ENCODE assay signal across 12 mouse cellular contexts in the genomic region with DNA sequence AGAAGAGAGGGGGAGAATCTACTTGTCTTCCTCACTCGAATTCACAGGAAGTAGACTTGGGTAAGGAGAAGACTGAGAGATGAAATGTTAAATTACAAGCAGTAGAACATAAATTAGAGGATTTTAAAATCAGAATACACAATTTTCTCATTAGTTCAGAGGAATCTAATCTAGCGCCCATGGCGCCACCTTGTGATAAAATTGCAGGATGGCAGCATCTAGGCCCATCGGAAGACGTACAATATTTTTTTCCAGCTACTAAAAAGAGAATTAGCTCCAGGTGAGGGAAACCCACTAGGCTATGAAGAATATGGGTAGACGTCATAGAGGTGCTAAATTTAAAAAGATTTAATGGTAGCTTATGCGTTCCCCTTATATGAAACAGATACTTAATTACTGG. TPM values are rescaled to one million over a fixed set of nuclear protein-coding genes. Genes with fewer than 3 reads are reported as not detected.
DNase-seq lines count a peak whose midpoint lies in the region; ATAC-seq and TF ChIP-seq lines count a peak whose summit lies in the region.
"Had no signal": no experiment of that assay in that cellular context is flagged by ENCODE, and none has a peak within 500 bp of the region (broad histone marks: within the 10 kb centered on the region; RNA-seq: fewer than 3 reads in every experiment).

No protein-coding gene starts in this region.

- H3K27ac ChIP-seq in kidney, adult 2 months (ENCODE audit: insufficient read depth, low read depth, low read length), result no peak overlapping the region
- no peak overlapping the region for H3K27ac ChIP-seq in thymus, adult 2 months (ENCODE audit: control insufficient read depth, insufficient read depth, low read length)
- H3K27ac ChIP-seq in stomach, postnatal 0 days (replicated peaks), result no peak overlapping the region
- H3K27ac ChIP-seq: heart, embryonic 15.5 days; midbrain, embryonic 12.5 days had no signal

- WGBS in kidney, adult 2 months, result 55% methylated on average over 7 of the region's 7 CpGs
- 57% methylated on average over 7 of the region's 7 CpGs for WGBS in thymus, adult 2 months
- WGBS in stomach, postnatal 0 days, result 44% methylated on average over 7 of the region's 7 CpGs

- no peaks in the 10 kb centered on the region for H3K36me3 ChIP-seq in kidney, adult 2 months (ENCODE audit: control insufficient read depth, insufficient read depth, low read length)
- no peaks in the 10 kb centered on the region for H3K36me3 ChIP-seq in thymus, adult 2 months (ENCODE audit: control insufficient read depth, insufficient read depth, low read length)
- no peaks in the 10 kb centered on the region for H3K36me3 ChIP-seq in stomach, postnatal 0 days (ENCODE audit: control insufficient read depth, insufficient read depth, low read length)
- H3K36me3 ChIP-seq: heart, embryonic 15.5 days; midbrain, embryonic 12.5 days had no signal

- TF ChIP-seq CTCF in kidney, adult 2 months (conservative IDR thresholded peaks at IDR 0.05; ENCODE audit: insufficient read depth, insufficient read length, low read depth, low read length), result peak; percentile 20; the same call in 1 of the 2 replicates
- TF ChIP-seq CTCF in thymus, adult 2 months (IDR thresholded peaks at IDR 0.05; ENCODE audit: borderline replicate concordance, control insufficient read depth, extremely low read depth, insufficient read depth, low read length, poor library complexity), result no peak
- peak; percentile 58 for TF ChIP-seq CTCF in stomach, postnatal 0 days (IDR thresholded peaks at IDR 0.05; ENCODE audit: low read depth)

- no peak for ATAC-seq in stomach, postnatal 0 days (ENCODE audit: low FRiP score, low TSS enrichment)
- ATAC-seq: forebrain, embryonic 16.5 days had no signal

- no peak for TF ChIP-seq EP300 in stomach, postnatal 0 days (optimal IDR thresholded peaks at IDR 0.05)

- TF ChIP-seq POLR2A in kidney, adult 2 months (IDR thresholded peaks at IDR 0.05; ENCODE audit: low read depth, low read length), result no peak
- no peak for TF ChIP-seq POLR2A in thymus, adult 2 months (IDR thresholded peaks at IDR 0.05; ENCODE audit: control insufficient read depth, extremely low read depth, insufficient read depth, low read length, poor library complexity)

- no peak overlapping the region for H3K4me2 ChIP-seq in stomach, postnatal 0 days (replicated peaks; ENCODE audit: low read depth)
- H3K4me2 ChIP-seq: heart, embryonic 15.5 days; midbrain, embryonic 12.5 days had no signal

- DNase-seq in adrenal gland, postnatal 36 days, result peak; percentile 15 to 21
- DNase-seq in adrenal gland, adult 18-20 months (ENCODE audit: low spot score in 2 of 2), result no peak
- no peak for DNase-seq in kidney, adult 2 months
- DNase-seq in kidney, postnatal 14 days, result no peak
- DNase-seq in thymus, postnatal 0 days (ENCODE audit: low spot score), result peak; percentile 14
- no peak for DNase-seq in thymus, adult 2 months
- DNase-seq in stomach, postnatal 0 days (ENCODE audit: low spot score), result no peak
- DNase-seq in kidney, postnatal 10 days, result no peak
- DNase-seq: adrenal gland, postnatal 25 days had no signal

- H3K4me3 ChIP-seq in kidney, adult 2 months (ENCODE audit: insufficient read depth, low read depth, low read length), result no peak overlapping the region
- H3K4me3 ChIP-seq in thymus, adult 2 months (ENCODE audit: control insufficient read depth, insufficient read depth, low read length), result no peak overlapping the region
- H3K4me3 ChIP-seq in stomach, postnatal 0 days (ENCODE audit: low read depth, low read length), result no peak overlapping the region
- H3K4me3 ChIP-seq: heart, embryonic 15.5 days; midbrain, embryonic 12.5 days had no signal

- H3K9me3 ChIP-seq in stomach, postnatal 0 days (ENCODE audit: control insufficient read depth, low read length), result no peaks in the 10 kb centered on the region
- H3K9me3 ChIP-seq: heart, embryonic 15.5 days; midbrain, embryonic 12.5 days had no signal

- H3K4me1 ChIP-seq in kidney, adult 2 months (ENCODE audit: control insufficient read depth, insufficient read depth, low read length), result no peaks in the 10 kb centered on the region
- no peaks in the 10 kb centered on the region for H3K4me1 ChIP-seq in thymus, adult 2 months (replicated peaks; ENCODE audit: control insufficient read depth, insufficient read depth, low read length)
- no peaks in the 10 kb centered on the region for H3K4me1 ChIP-seq in stomach, postnatal 0 days (replicated peaks; ENCODE audit: control insufficient read depth, insufficient read depth)
- H3K4me1 ChIP-seq: heart, embryonic 15.5 days; midbrain, embryonic 12.5 days had no signal

- no peaks in the 10 kb centered on the region for H3K27me3 ChIP-seq in kidney, adult 2 months (replicated peaks; ENCODE audit: control insufficient read depth, insufficient read depth, low read length)
- no peaks in the 10 kb centered on the region for H3K27me3 ChIP-seq in thymus, adult 2 months (ENCODE audit: control insufficient read depth, insufficient read depth, low read length)
- H3K27me3 ChIP-seq in stomach, postnatal 0 days (ENCODE audit: control insufficient read depth, insufficient read depth, low read length), result no peaks in the 10 kb centered on the region
- H3K27me3 ChIP-seq: heart, embryonic 15.5 days; midbrain, embryonic 12.5 days had no signal

- H3K9ac ChIP-seq in stomach, postnatal 0 days (ENCODE audit: low read length), result no peak overlapping the region
- H3K9ac ChIP-seq: heart, embryonic 15.5 days; midbrain, embryonic 12.5 days had no signal

RNA-seq across cellular contexts. Expression of a gene that starts 11.5 kb away (rescaled TPM):
- 10 to 100 TPM; 31.4 to 46.4 TPM for total RNA-seq in adrenal gland, postnatal 36 days (2021)
- 10 to 100 TPM; 24.3 to 44.0 TPM for total RNA-seq in adrenal gland, adult 18-20 months (2021)
- 11.6 and 13.5 TPM in 2 replicates for polyA plus RNA-seq in kidney, adult 2 months (2012; rRNA removed)
- 49.7 and 54.7 TPM in 2 replicates for polyA plus RNA-seq in thymus, postnatal 0 days (2015; fragmentation: Nextera tagmentation; extraction: Ambion mirVana)
- polyA plus RNA-seq in thymus, adult 2 months (2012; rRNA removed), result 9.8 and 11.6 TPM in 2 replicates
- 36.5 and 37.5 TPM in 2 replicates for polyA plus RNA-seq in stomach, postnatal 0 days (2015; fragmentation: Nextera tagmentation; extraction: Ambion mirVana)

Comparison
In these comparisons a context has a peak if more than half of its experiments do, and no peak if none do; other contexts are left out.
1. DNase-seq: peak in adrenal gland, postnatal 36 days (2 of 2) and thymus, postnatal 0 days (single experiment); none in adrenal gland, adult 18-20 months (0 of 2), kidney, adult 2 months (single experiment), kidney, postnatal 14 days (single experiment), thymus, adult 2 months (single experiment), stomach, postnatal 0 days (single experiment) and kidney, postnatal 10 days (single experiment).